Mouse (Mus musculus): ENCODE results near the gene Irak1. TPM values are rescaled to one million over a fixed set of nuclear protein-coding genes. Genes with fewer than 3 reads are reported as not detected.

The Irak1 gene
- polyA plus RNA-seq, 1 experiment, result 97.5 TPM

- Histone ChIP-seq H3K4me3 (replicated peaks; ENCODE audit: control insufficient read depth, low read depth, low read length) (no peak overlapping the region), H3K27ac (ENCODE audit: control insufficient read depth, insufficient read depth, low read depth, low read length, poor library complexity) (no peak overlapping the region), H3K4me1 (ENCODE audit: control insufficient read depth, insufficient read depth, low read length) (no peaks in the 10 kb centered on the region)
- TF ChIP-seq POLR2A (IDR thresholded peaks at IDR 0.05; ENCODE audit: borderline replicate concordance, control insufficient read depth, low read depth, low read length), result no peak
- no peak for TF ChIP-seq CTCF (IDR thresholded peaks at IDR 0.05; ENCODE audit: control insufficient read depth, insufficient read depth, low read length)
- WGBS, result 71% methylated on average over 8 of the region's 8 CpGs
Measured at GRCm38 (mm10) chrX:74008063-74008462, 15.7 kb downstream of the Irak1 start.

GRCm38 (mm10) chrX:74006401-74006800, 17.3 kb downstream of the Irak1 start:
- TF ChIP-seq POLR2A (IDR thresholded peaks at IDR 0.05; ENCODE audit: borderline replicate concordance, control insufficient read depth, low read depth, low read length) (no peak), CTCF (IDR thresholded peaks at IDR 0.05; ENCODE audit: control insufficient read depth, insufficient read depth, low read length) (no peak)
- 91% methylated on average over 21 of the region's 21 CpGs for whole genome bisulfite sequencing
- Histone ChIP-seq H3K4me3 (replicated peaks; ENCODE audit: control insufficient read depth, low read depth, low read length) (no peak overlapping the region), H3K27ac (ENCODE audit: control insufficient read depth, insufficient read depth, low read depth, low read length, poor library complexity) (no peak overlapping the region), H3K4me1 (ENCODE audit: control insufficient read depth, insufficient read depth, low read length) (no peaks in the 10 kb centered on the region)

- TF ChIP-seq POLR2A (IDR thresholded peaks at IDR 0.05; ENCODE audit: borderline replicate concordance, control insufficient read depth, low read depth, low read length) (no peak), CTCF (IDR thresholded peaks at IDR 0.05; ENCODE audit: control insufficient read depth, insufficient read depth, low read length) (no peak)
- 43% methylated on average over 2 of the region's 2 CpGs for WGBS
- Histone ChIP-seq H3K4me1 (ENCODE audit: control insufficient read depth, insufficient read depth, low read length) (no peaks in the 10 kb centered on the region; the same call in 1 of the 2 replicates), H3K4me3 (replicated peaks; ENCODE audit: control insufficient read depth, low read depth, low read length) (no peak overlapping the region), H3K27ac (ENCODE audit: control insufficient read depth, insufficient read depth, low read depth, low read length, poor library complexity) (no peak overlapping the region)
Measured at GRCm38 (mm10) chrX:74003644-74004043, 20.1 kb downstream of the Irak1 start.

- WGBS, result 38% methylated on average over 3 of the region's 3 CpGs
- Histone ChIP-seq H3K27ac (ENCODE audit: control insufficient read depth, insufficient read depth, low read depth, low read length, poor library complexity) (no peak overlapping the region), H3K4me1 (ENCODE audit: control insufficient read depth, insufficient read depth, low read length) (no peaks in the 10 kb centered on the region; the same call in 1 of the 2 replicates), H3K4me3 (replicated peaks; ENCODE audit: control insufficient read depth, low read depth, low read length) (no peak overlapping the region)
- TF ChIP-seq POLR2A (IDR thresholded peaks at IDR 0.05; ENCODE audit: borderline replicate concordance, control insufficient read depth, low read depth, low read length), result no peak
- no peak for TF ChIP-seq CTCF (IDR thresholded peaks at IDR 0.05; ENCODE audit: control insufficient read depth, insufficient read depth, low read length)
Measured at GRCm38 (mm10) chrX:74001024-74001423, 22.7 kb downstream of the Irak1 start.

- TF ChIP-seq POLR2A (IDR thresholded peaks at IDR 0.05; ENCODE audit: borderline replicate concordance, control insufficient read depth, low read depth, low read length) (no peak), CTCF (IDR thresholded peaks at IDR 0.05; ENCODE audit: control insufficient read depth, insufficient read depth, low read length) (no peak)
- H3K4me3 ChIP-seq (replicated peaks; ENCODE audit: control insufficient read depth, low read depth, low read length), result no peak overlapping the region
- no peak overlapping the region for H3K27ac ChIP-seq (ENCODE audit: control insufficient read depth, insufficient read depth, low read depth, low read length, poor library complexity)
- H3K4me1 ChIP-seq (ENCODE audit: control insufficient read depth, insufficient read depth, low read length), result no peaks in the 10 kb centered on the region; the same call in 1 of the 2 replicates
- WGBS, result 28% methylated on average over 8 of the region's 8 CpGs
Measured at GRCm38 (mm10) chrX:73998911-73999869, 24.5 kb downstream of the Irak1 start.

GRCm38 (mm10) chrX:73977783-73978182, 45.9 kb downstream of the Irak1 start:
- no peak for TF ChIP-seq POLR2A (IDR thresholded peaks at IDR 0.05; ENCODE audit: borderline replicate concordance, control insufficient read depth, low read depth, low read length)
- TF ChIP-seq CTCF (IDR thresholded peaks at IDR 0.05; ENCODE audit: control insufficient read depth, insufficient read depth, low read length), result no peak
- 81% methylated on average over 1 of the region's 1 CpGs for WGBS
- no peaks in the 10 kb centered on the region for H3K4me1 ChIP-seq (ENCODE audit: control insufficient read depth, insufficient read depth, low read length)

GRCm38 (mm10) chrX:73976283-73976682, 47.4 kb downstream of the Irak1 start:
- Histone ChIP-seq H3K4me3 (replicated peaks; ENCODE audit: control insufficient read depth, low read depth, low read length) (no peak overlapping the region), H3K4me1 (ENCODE audit: control insufficient read depth, insufficient read depth, low read length) (no peaks in the 10 kb centered on the region), H3K27ac (ENCODE audit: control insufficient read depth, insufficient read depth, low read depth, low read length, poor library complexity) (no peak overlapping the region)
- no peak for TF ChIP-seq POLR2A (IDR thresholded peaks at IDR 0.05; ENCODE audit: borderline replicate concordance, control insufficient read depth, low read depth, low read length)
- TF ChIP-seq CTCF (IDR thresholded peaks at IDR 0.05; ENCODE audit: control insufficient read depth, insufficient read depth, low read length), result no peak
- 90% methylated on average over 2 of the region's 2 CpGs for WGBS

More at GRCm38 (mm10) chrX:73977783-73978182, 45.9 kb downstream of the Irak1 start:
- H3K4me3 ChIP-seq (replicated peaks; ENCODE audit: control insufficient read depth, low read depth, low read length), result no peak overlapping the region
- H3K27ac ChIP-seq (ENCODE audit: control insufficient read depth, insufficient read depth, low read depth, low read length, poor library complexity), result no peak overlapping the region

- Histone ChIP-seq H3K4me3 (replicated peaks; ENCODE audit: control insufficient read depth, low read depth, low read length) (no peak overlapping the region), H3K4me1 (ENCODE audit: control insufficient read depth, insufficient read depth, low read length) (no peaks in the 10 kb centered on the region), H3K27ac (ENCODE audit: control insufficient read depth, insufficient read depth, low read depth, low read length, poor library complexity) (no peak overlapping the region)
- TF ChIP-seq POLR2A (IDR thresholded peaks at IDR 0.05; ENCODE audit: borderline replicate concordance, control insufficient read depth, low read depth, low read length), result no peak
- TF ChIP-seq CTCF (IDR thresholded peaks at IDR 0.05; ENCODE audit: control insufficient read depth, insufficient read depth, low read length), result no peak
- 65% methylated on average over 4 of the region's 4 CpGs for WGBS
Measured at GRCm38 (mm10) chrX:73972774-73973173, 50.9 kb downstream of the Irak1 start.

All from bone marrow, adult 2 months (tissue).